Mouse (Mus musculus) testis, postnatal 14 days (tissue): ENCODE data around the gene Calr3.

Experiments
- DNase-seq: peaks from one replicate; pipeline ENCODE4 v3.0.0; 2021; ENCODE audit warnings: low spot score

Calr3 gene

DNA sequence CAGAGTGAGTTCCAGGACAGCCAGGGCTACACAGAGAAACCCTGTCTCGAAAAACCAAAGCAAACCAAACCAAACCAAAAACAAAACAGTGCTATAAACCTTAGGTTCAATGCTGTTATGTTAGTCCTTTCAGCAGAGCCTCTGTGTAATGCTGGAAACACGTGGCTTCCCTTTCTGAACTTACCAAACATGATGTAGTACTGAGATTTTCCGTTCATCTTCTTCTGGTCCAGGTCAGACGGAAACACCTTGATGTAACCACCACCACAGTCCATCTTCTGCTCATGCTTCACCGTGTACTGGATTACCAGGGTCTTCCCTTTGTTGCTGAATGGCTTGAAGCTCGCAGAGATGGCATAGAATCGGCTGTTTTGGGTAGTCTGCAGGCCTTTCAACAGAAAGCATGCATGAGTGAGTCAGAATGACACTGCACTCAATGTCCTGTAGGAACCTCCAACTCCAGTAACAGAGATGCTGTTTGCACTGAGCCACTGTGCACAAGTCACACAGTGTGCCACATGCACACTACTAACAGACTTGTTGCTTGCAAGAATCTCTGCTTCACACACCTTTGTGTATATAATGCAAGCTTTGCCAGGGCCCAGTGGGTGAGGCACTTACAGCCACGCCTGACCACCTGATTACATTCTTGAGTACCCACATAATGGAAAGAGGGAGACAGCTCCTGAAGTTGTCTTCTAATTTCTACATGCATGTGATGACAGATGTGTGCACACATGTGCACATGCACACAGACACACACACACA, 5.2 kb downstream of the Calr3 start:
- no peak for DNase-seq

DNA sequence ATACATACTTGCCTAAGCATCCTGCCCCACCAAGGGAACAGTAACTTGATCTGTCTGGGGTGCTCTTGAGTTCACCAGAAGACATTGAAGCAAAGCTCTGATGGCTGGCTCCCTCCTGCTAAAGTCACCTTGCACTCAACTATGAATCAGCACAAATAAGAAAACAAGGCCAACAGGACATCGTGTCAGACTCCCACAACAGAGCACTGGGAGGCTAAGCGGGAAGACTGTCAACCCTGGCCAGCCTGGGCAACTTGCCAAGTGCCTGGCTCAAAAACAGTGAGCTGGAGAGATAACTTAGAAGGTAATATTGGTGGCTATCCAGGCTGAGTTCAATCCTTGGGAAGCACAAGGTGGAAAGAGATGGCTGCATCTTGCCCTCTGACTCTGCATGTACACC, 8.7 kb downstream of the Calr3 start:
- peak; percentile 62 for DNase-seq

DNA sequence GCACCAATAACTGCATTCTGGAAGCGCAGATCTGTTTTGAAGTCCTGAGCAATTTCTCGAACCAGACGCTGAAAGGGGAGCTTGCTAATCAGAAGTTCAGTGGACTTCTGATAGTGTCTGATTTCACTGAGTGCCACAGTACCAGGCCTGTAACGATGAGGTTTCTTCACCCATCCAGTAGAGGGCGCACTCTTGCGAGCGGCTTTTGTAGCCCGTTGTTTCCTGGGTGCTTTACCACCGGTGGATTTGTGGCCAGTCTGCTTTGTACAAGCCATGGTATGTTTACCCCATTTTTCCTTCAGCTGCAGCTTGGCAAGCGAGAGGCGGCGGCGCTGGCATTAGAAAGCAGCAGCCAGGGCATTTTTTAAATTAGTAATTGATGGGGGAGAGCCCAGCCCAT, 14.0 kb downstream of the Calr3 start:
- no peak for DNase-seq

DNA sequence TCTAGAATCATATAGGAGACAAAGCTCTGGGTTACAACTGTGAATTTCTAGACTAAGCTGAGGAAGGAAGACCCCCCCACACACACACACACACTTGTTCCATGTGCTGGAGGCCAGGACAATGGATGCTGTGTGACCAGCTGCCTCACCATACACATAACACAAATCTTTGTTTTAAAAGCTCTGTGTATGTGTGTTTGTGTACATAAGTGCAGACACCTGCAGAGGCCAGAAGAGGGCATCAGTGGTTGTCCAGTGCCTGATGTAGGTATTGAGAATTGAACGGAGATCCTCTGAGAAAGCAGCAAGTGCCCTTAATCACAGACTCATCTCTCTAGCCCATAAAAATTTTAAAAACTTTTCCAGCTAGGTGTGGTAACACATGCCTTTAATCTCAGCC, 20.7 kb downstream of the Calr3 start:
- no peak for DNase-seq

DNA sequence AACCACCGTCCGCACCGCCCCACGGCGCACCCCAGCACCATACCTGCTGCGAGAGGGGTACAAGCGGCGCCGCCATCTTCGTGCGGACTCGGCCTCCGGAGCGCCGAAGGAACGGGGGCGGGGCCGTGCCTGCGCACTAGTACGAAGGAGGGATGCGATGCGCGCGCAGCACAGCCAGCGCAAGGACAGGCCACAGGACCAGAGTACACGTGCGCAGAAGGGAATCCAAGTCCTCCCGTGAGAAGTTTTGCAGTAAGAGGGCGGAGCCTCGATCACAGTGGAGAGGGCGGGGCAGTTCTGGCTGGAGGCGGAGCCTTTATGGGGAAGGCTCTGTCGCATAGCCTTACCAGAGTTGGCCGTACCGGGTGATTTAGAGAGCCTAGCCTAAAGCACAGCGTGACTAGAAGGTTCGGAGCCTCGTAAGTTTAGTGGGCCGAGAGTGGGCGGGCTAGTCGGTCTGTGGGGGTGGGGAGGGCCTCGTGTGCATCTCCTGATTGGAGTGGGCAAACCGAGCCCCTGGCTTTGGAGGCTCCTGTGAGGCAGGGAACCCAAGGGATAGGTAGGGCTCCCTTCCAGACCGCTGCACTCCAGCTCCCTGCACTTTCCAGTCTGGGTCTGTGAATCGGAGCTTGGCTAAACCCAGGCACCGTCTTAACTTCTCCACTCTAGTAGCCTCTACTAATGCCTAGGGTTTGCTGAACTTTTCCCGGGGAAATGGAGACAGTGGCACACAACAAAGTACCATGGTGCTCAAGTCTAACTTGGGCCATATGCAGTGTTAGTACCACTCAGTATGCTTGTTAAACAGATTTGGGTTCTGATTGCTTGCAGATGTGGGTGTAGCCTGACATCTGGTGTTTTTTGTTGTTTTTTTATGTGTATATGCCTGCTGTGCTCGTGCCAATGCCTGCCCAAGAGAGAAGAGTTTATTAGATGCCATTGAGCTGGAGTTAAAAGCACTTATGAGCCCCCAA, 22.0 kb downstream of the Calr3 start, which contains the start of gene Eps15l1:
Gene Eps15l1, minus strand, starts transcription at position 99 of the 974 bp plus-strand sequence.
- peak; percentile 99 for DNase-seq

DNA sequence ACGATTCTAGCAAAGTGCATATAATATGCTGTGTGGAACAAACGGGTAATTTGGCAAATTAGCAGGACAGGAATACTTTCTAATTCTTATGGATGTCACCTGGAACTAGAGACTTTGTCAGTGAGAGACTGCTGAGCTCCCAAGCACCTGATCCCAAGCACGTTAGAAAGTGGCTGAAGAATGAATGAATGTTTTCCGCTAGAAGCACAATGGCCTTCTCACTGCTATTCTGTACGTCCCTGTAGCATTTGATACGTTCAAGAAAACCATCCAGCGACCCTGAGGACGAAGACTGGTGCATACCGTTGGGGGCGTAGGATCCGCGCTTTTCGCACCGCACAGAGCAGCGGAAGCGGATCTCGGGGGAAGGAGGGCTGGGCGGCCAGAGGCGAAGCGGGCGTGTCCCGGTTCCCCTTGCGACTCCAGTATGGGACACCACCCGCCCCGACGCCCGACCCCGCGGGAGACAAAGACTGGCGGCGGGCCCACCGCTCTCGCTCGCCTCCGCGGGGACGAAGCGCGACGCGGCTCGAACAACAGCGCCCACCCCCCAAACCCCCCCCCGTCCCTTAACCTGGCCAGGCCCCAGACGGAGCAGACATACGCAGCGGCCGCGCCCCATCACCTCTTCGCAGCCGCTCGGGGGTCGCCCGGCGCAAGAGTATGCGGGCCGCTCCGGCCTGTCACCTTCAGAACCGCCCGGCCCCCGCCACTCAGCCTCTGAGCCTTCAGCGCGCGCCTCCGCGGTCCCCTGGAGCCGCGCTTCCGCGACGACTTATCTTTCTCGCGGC, 22.9 kb downstream of the Calr3 start:
- DNase-seq = peak; percentile 63

DNA sequence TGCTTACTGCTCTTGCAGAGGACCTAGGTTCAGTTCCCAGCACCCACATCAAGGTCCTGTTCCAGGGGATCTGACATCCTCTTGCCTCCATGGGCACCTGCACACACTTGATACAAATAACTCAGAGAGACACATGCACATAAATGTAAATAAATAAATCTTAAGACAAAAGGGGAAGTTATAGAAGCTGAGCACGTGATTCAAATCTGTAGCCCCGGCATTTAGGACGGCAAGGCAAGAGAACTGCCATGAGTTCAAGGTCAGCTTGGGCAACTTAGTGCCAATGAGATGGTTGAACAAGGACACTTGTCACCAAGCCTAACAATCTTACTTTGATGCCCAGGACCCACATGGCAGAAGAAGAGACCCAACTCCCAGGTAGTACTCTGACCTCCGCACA, 25.6 kb downstream of the Calr3 start:
- no peak for DNase-seq

DNA sequence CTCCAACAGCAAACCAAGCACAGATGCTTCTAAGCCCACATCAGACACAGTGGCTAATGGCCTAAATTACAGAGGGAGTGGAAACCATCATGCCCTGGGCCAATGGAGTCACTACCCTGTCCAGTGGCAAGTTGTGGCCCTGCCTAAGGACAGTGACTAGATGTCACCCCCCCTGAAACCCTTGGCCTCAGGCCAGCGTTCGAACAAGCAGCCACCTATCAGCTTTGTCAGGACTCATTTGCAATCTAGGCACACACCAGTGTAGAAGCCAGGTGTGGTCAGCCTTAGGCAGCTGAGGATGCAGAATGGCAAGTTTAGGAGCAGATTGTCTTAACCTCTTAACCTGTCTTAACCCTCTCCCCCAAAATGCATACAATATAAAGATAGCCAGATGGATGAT, 28.4 kb downstream of the Calr3 start:
- DNase-seq = no peak

DNA sequence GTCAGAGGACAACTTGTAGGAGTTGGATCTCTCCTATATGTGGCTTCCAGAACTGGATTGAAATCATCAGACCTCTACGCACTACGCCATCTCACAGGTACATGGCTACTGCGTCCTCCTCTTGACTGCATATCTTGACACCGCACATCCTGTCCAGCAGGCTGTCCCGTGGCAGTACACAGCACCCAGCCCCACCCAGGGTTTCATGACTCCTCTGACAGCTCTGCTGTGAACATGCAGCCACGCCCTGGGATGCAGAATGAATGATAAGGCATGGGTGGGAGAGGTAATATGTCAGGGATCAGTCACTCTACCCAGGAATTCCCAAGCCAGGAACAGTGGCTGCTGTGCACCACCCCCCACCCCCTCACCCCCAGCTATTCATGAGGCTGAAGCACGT, 29.8 kb downstream of the Calr3 start:
- no peak for DNase-seq

DNA sequence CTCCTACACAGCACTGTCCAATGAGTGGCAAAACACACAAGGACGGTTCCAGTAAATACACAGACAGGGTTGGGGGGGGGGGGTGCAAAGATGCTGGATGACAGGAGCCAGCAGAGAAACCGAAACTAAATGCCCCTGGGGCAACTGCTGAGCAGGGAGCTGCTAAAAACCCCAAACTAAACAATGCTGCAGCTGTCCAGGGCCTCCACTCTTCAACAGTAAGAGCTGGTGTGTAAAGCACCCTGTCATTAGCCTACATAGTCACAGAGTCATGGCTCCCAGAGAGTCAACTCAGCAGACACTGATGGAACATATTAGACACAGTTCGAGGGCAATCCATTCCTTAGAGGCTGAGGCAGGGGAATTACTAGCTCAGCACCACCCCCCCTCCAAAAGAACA, 34.2 kb downstream of the Calr3 start:
- no peak for DNase-seq

DNA sequence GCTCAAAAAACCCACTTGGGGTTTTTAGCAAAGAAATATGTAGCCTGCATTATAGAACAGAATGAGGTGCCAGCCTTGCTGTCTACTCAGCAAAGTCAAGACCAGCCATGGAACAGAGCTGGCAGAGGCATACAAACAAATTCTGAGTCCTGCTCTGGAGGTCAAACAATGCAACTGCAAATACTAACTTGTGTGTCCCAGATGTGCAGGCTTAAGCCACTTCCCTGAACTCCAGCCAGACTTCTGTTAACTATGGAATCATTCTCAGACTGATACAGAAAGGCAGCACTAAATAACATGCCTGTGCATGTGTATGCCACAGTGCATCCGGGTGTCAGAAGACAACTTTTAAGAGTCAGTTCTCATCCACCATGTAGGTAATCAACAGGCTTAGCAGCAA, 35.8 kb downstream of the Calr3 start:
- no peak for DNase-seq

DNA sequence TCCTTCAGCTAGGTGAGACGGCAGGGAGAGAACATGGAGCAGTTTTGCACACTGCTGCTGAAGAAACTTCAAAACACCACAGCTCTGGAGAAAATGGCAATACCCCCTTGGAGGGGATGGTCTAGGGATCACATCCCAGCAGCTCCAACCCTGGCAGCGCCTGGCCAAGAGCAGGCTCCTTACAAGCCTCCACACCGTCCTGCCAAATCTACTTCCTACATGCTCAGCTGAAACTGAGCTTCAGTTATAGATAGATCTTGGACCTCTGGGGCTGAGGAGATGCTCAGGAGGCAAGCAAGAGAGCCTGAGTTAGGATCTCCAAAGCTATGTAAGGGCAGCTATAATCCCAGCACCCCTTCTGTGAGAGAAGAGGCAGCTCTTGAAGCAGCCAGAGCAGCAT, 40.7 kb downstream of the Calr3 start:
- DNase-seq = no peak

DNA sequence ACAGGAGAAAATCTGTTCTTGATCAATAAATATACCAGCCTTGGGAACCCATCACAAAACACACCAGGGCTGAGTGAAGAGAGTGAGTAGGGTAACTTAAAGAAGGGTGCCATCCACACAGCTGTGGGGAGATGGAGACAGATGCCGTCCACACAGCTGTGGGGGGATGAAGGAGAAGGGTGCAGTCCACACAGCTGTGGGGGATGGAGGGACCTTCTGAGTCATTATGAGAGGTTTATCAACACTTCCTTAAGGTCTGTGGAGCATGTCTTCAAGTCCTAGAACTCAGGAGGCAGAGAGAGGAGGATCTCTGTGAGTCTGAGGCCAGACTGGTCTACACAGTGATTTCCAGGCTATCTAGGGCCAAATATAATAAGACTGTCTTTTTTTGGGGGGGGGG, 42.3 kb downstream of the Calr3 start:
- DNase-seq = no peak

DNA sequence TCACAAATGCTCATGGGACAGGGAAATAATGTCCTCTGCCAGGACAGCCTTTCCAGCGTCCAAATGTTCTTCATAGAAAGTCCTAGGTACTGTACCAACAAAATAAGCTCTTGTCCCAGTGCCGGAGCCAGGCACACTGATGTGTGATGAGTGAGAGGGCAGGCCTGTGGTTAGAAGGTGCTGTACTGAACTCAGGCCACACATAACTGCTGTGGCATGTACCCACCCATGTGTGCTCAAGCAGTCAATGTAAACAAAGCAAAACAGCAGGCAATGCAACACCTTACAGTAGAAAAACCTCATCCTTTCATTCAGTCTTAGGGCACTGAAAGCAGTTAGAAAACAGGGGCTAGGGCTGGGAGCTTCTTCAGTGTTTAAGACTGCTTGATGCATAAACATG, 57.9 kb downstream of the Calr3 start:
- DNase-seq = no peak

DNA sequence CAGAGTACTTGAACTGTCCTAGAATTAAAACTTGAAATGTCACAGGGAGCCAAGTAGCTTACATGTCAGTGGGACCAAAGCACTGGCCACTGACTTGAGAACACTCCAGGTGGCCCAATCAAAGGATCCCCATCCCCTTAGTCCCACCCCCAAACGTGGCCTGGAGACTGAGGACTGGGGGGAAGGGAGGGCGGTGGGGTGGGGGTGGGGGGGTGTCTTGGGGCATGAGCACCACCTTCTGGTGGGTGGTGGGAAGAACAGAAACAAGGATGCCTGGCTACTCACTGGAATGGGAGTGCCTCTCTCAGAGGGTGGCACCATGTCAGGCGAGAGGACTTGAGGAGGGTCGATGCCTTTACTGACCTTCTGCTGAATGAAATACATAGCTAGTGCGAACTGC, 61.3 kb downstream of the Calr3 start:
- no peak for DNase-seq

DNA sequence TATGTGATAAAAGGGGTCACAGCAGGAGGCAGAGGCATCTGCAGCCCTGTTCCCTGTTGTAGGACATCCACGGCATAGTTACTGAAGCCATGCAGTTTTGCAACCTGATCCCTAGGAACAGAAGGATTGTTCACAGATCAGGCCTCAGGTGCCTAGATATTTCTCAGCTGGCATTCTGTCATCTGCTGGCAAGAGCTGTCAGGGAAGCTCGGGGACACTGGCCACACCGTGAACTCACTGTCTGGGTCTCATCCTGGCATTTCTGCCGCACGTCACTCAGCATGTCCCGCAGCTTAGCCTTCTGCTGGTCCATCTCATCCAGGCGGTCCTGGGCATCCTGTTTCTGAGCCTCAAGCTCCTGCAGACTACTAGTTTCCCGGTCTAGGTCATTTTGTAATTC, 63.0 kb downstream of the Calr3 start:
- no peak for DNase-seq

DNA sequence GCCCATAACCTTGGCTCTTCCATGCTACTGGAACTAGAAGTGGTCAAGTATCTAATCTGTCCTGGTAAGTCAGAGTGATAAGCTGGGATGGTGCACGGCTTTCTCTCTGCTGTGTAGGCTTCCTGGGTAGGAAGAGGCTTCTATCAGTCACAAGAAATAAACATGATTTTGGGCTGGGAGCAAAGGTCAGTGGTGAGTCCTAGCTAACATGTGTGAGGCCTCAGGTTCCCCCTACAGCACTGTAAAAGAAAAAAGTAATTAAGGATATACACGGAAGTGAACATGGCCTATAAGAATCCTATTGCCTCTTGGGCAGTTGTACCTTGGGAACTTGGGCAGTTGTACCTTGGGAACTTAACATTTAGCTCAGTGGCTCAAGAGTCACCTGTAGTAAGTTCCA, 66.8 kb downstream of the Calr3 start:
- no peak for DNase-seq

DNA sequence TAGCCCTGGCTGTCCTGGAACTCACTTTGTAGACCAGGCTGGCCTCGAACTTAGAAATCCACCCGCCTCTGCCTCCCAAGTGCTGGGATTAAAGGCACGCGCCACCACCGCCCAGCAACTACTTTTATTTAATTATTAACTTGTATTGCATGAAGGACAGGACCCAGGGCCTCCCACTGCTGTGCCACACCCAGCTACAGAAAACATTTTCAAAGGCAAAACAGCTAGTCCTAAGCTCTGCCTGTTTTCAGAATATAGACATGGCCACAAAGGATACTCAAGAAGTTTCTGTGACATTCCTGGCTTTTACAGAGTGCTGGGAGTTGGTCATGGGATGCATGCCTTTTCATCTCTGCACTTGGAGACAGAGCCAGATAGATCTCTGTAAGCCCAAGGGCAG, 67.4 kb downstream of the Calr3 start:
- DNase-seq = no peak

DNA sequence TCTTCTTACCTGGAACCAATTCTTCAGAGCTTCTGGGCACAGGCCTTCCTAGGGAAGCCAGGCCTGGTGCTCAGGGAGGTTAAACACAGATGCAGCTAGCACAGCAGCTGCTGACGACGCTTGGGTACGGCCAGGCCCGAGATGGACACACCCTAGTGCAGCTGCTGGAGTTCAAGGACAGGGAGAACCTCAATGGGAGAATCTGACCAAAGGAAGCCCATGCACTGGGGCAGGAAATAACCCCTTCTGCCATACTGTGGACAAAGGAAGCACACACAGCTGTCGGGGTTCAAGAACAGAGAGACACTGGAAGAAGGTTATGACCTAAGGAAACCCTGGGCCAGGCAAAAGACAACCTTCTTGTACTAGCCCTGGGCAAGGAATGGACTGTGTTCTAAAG, 68.5 kb downstream of the Calr3 start:
- no peak for DNase-seq
